Mouse (Mus musculus) right cerebral cortex, postnatal 36 days (tissue): ENCODE results near the gene Wee1.
"Not testable (repeated sequence)": the region's sequence is repeated elsewhere in the genome, so short reads cannot be mapped to it uniquely, and the experiment has no call there.

ENCODE experiments used
- DNase-seq, 2 experiments: peaks; one replicate each; pipeline ENCODE4 v3.0.0; 2022; ENCODE audit warnings: low spot score in 2 of 2, mixed read lengths in 1 of 2

Wee1 gene

GRCm38 (mm10) chr7:110122565-110123422, 948 bp downstream of the Wee1 start:
- DNase-seq = peak; percentile 16 to 28

GRCm38 (mm10) chr7:110123844-110124555, 2.2 kb downstream of the Wee1 start:
- DNase-seq = no peak

- DNase-seq = no peak
Observed at GRCm38 (mm10) chr7:110128566-110128965, 6.7 kb downstream of the Wee1 start.

GRCm38 (mm10) chr7:110132272-110132671, 10.4 kb downstream of the Wee1 start:
- DNase-seq = not testable (repeated sequence)

- DNase-seq = no peak
Observed at GRCm38 (mm10) chr7:110133988-110134387, 12.1 kb downstream of the Wee1 start.

- no peak for DNase-seq
Observed at GRCm38 (mm10) chr7:110138538-110138937, 16.7 kb downstream of the Wee1 start.

GRCm38 (mm10) chr7:110143863-110144262, 22.0 kb downstream of the Wee1 start:
- no peak for DNase-seq

GRCm38 (mm10) chr7:110152891-110153290, 31.0 kb downstream of the Wee1 start:
- DNase-seq = no peak

- DNase-seq = no peak
Observed at GRCm38 (mm10) chr7:110156712-110157260, 34.9 kb downstream of the Wee1 start.

- no peak for DNase-seq
Observed at GRCm38 (mm10) chr7:110157261-110157910, 35.5 kb downstream of the Wee1 start.

GRCm38 (mm10) chr7:110158073-110158472, 36.2 kb downstream of the Wee1 start:
- no peak for DNase-seq

GRCm38 (mm10) chr7:110160109-110160508, 38.3 kb downstream of the Wee1 start:
- DNase-seq = not testable (repeated sequence)

GRCm38 (mm10) chr7:110160601-110161000, 38.8 kb downstream of the Wee1 start:
- DNase-seq = no peak

GRCm38 (mm10) chr7:110163024-110163423, 41.2 kb downstream of the Wee1 start:
- no peak for DNase-seq

- DNase-seq = peak; percentile 56 to 61
Observed at GRCm38 (mm10) chr7:110164103-110164681, 42.3 kb downstream of the Wee1 start.

GRCm38 (mm10) chr7:110164712-110165122, 42.9 kb downstream of the Wee1 start:
- DNase-seq = peak; percentile 86

GRCm38 (mm10) chr7:110166233-110166632, 44.4 kb downstream of the Wee1 start:
- DNase-seq = no peak

- no peak for DNase-seq
Observed at GRCm38 (mm10) chr7:110179208-110179607, 57.4 kb downstream of the Wee1 start.

GRCm38 (mm10) chr7:110180613-110181012, 58.8 kb downstream of the Wee1 start:
- no peak for DNase-seq

GRCm38 (mm10) chr7:110181446-110181845, 59.6 kb downstream of the Wee1 start:
- DNase-seq = no peak

GRCm38 (mm10) chr7:110184608-110185007, 62.8 kb downstream of the Wee1 start:
- DNase-seq = no peak

- no peak for DNase-seq
Observed at GRCm38 (mm10) chr7:110189951-110190350, 68.1 kb downstream of the Wee1 start.
